Mouse (Mus musculus) E14TG2a.4 (cell line): ENCODE data around the gene Npas3.
A peak's percentile ranks its signal among the peaks of the same experiment; 100 is the strongest.

Source experiments
- H3K27me3 ChIP-seq: 2 replicates; pipeline ENCODE4 v1.6.1; 2014; ENCODE audit warnings: low read length, control low read depth; ENCODE audit not compliant: insufficient read depth
- H3K36me3 ChIP-seq: 2 replicates; pipeline ENCODE4 v1.6.1; 2014; ENCODE audit warnings: low read length, control low read depth; ENCODE audit not compliant: insufficient read depth
- H3K4me1 ChIP-seq: replicated peaks from 2 replicates; pipeline ENCODE4 v1.6.1; 2014; ENCODE audit warnings: low read depth, low read length, control low read depth
- H3K4me3 ChIP-seq: replicated peaks from 2 replicates; pipeline ENCODE4 v1.5.1; 2014; ENCODE audit warnings: mild to moderate bottlenecking, low read length
- H3K9me3 ChIP-seq: 2 replicates; pipeline ENCODE4 v1.6.1; 2014; ENCODE audit warnings: low read length, control low read depth
- CTCF ChIP-seq: conservative IDR thresholded peaks from 2 replicates; pipeline ENCODE4 v1.5.1; 2014; ENCODE audit warnings: low read length
- NANOG ChIP-seq: IDR thresholded peaks from 2 replicates; pipeline ENCODE4 v1.6.1; 2014; ENCODE audit warnings: borderline replicate concordance, low read length, mixed read lengths
- POU5F1 ChIP-seq: IDR thresholded peaks from 2 replicates; pipeline ENCODE4 v1.6.1; 2014; ENCODE audit warnings: low read length, borderline replicate concordance

Npas3 gene

DNA sequence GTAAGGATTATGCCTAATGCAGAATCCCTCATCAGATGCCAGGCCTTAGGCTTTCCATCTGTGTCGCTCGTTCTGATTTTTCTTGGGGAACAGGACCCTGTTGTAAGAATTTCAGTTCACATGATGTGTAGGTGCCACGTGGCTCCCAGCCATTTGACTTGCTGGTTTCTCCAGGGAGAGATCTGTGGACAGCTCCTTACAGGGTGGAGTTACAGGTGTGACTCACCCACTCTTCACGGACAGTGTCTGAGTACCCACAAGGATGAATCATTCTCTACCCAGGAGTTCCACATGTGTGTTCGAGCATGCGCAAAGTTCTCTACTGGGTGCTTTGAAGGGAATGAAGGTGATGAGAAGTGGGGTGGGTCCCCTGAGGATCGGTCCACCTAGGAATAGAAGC, 722.2 kb downstream of the Npas3 start:
- Histone ChIP-seq H3K36me3 (no peaks in the 10 kb centered on the region), H3K9me3 (no peaks in the 10 kb centered on the region), H3K27me3 (peaks cover 2% of the 10 kb centered on the region; the same call in 1 of the 2 replicates), H3K4me3 (no peak overlapping the region), H3K4me1 (no peaks in the 10 kb centered on the region)
- TF ChIP-seq CTCF (no peak), NANOG (no peak), POU5F1 (no peak)

DNA sequence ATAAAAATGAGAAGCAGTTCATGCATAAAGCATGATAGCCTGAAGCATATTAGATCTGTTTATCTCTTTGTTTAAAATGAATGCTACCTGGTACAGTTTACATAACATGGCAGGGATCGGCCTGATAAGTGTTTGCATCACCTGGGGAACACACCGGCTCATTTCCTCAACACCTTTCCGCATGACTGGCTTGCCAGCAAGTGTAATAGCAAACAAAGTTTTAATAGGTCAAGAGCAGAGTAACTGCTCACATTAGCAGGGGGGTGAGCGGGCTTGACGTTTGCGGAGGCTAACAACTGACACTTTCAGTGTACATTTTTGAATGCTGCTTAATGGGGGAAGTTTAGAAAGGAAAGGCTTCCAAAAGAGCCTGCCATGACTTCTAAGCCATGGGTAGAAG, 724.9 kb downstream of the Npas3 start:
- H3K9me3 ChIP-seq, result no peaks in the 10 kb centered on the region
- H3K27me3 ChIP-seq, result peaks cover 15% of the 10 kb centered on the region; the same call in 1 of the 2 replicates
- peaks cover 9% of the 10 kb centered on the region for H3K4me1 ChIP-seq
- no peak for TF ChIP-seq NANOG
- no peaks in the 10 kb centered on the region for H3K36me3 ChIP-seq
- no peak overlapping the region for H3K4me3 ChIP-seq

DNA sequence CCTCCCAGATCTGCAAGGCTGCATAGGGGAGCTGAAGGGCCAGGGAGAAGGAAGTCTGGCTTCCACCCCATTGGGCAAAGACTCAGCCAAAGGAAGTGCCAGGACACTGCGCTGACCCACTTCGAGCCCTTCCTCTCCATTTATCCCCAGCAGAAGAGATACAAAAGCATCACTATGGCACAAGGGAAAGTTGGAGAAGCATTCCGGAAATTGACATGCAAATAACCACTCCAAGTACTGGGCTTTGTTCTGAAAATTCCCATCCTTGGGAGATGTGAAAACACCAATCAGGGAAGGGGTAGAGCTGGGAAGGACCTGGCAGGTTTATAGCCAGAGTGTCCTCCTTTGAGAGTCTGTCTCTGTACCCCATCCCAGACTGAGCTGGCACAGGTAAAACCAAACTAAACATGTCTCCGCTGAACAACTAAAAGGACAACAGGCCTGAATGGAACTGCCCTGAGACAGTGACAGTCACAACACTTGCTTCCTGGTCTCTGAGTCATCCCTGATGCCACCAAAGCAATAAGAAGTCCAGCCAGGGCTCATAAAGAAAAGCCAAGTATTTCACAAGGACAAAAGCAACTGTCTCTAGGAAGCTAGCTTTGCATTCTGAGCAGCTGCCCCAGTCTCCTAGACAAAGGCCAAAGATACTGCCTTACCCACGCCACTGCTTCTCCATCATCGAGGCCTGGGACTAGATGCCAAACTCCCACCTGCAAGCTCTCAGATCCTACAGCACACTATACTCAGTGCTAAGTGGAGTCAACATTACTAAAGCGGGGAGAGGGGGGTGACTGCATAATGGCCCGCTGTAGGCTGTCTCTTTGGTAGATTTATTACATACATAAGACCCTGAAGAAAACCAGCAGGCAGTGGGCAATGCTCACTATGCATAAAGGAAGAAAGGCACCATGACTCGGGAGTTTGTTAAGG, 733.4 kb downstream of the Npas3 start:
- peaks cover 28% of the 10 kb centered on the region for H3K4me1 ChIP-seq
- no peak overlapping the region for H3K4me3 ChIP-seq
- TF ChIP-seq NANOG (peak; percentile 67; the same call in 1 of the 2 replicates), CTCF (no peak), POU5F1 (0 out of 2 replicates have a peak, but pooled peaks have one; percentile 10)
- H3K27me3 ChIP-seq, result peaks cover 12% of the 10 kb centered on the region
- no peaks in the 10 kb centered on the region for H3K9me3 ChIP-seq
- H3K36me3 ChIP-seq, result no peaks in the 10 kb centered on the region

DNA sequence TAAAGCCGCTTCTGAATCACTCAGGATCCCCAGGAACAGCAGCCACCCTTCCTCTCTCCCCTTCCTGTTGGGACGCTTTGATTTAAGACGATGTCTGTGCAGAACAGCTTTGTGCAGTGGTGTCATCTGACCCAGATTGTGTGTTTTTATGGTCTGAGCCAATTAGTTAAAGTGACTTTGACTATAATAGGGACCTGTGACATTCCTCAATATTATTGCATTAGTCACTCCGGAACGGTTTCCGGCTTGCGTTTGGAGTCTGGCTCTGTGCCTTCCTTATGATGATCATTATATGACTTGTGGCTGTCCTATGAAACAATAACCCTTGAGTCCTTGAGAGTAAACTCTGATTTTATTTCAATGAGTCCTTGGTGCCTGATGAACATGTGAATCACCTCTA, 735.5 kb downstream of the Npas3 start:
- no peak overlapping the region for H3K4me3 ChIP-seq
- H3K4me1 ChIP-seq, result peaks cover 19% of the 10 kb centered on the region
- H3K36me3 ChIP-seq, result no peaks in the 10 kb centered on the region
- no peak for TF ChIP-seq NANOG
- TF ChIP-seq CTCF, result no peak
- no peak for TF ChIP-seq POU5F1
- no peaks in the 10 kb centered on the region for H3K9me3 ChIP-seq
- H3K27me3 ChIP-seq, result peaks cover 7% of the 10 kb centered on the region

DNA sequence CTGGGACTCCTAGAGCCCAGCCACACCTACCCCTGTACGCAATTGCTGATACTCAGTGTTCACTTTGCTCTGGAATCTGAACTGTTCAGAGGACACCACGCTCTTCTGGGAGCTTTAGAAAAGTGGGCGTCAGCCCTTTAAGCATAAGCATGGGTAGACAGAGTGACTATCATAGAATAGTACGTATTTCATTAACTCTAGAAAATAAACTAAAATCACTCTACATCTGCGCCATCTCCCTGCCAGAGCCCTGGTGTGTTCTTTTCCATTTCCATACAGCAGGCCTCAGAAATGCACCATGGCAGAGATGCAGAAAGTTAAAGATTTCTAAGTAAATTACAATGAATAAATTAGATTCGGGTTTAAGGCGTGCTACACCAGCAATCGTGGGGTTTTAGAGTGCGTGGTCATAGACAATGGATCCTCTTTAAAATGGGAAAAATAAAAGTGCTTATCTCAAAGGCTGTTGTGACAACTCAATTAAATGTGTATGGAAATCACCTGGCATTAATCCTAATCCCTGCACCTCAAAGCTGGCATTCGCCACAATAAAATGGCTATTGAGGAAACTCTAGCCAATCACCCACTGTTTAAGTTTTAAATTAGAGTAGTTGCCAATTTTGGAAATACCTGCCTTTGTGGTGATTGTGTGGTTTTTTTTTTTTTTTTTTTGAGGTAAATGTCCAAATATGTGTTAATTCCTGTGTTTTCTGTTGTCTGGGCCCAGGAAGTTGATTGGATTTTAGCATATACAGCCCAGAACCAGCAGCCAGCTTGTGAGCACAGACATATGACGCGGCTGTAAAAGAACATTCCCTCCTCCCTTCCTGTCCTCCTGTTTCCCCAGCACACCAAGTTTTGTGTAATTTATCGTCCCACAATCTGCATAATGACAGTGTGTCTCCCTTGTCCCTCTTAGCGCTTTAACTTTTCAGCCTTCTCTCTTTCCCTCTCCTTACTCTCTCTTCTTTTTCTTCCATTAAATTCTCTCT, 737.7 kb downstream of the Npas3 start:
- H3K27me3 ChIP-seq, result no peaks in the 10 kb centered on the region
- no peaks in the 10 kb centered on the region for H3K9me3 ChIP-seq
- no peak for TF ChIP-seq POU5F1
- no peak for TF ChIP-seq CTCF
- no peak for TF ChIP-seq NANOG
- no peaks in the 10 kb centered on the region for H3K36me3 ChIP-seq
- H3K4me3 ChIP-seq, result no peak overlapping the region
- peaks cover 15% of the 10 kb centered on the region for H3K4me1 ChIP-seq

DNA sequence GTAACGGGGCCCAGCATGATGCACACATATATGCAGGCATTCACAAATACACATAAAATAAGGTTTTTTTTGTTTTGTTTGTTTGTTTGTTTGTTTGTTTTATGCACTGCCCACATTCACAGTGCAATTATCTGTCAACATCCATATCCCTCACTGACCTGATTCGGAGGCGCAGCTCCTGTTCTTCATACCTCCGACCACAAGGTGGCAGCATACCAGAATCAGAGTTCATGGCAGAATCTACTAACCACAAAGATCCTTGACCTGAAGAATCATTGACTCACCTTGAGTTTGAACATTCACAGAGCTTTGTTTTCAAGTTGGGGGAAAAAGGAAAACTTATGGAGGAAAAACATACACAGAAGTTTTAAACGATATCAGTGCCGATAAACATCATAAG, 743.9 kb downstream of the Npas3 start:
- Histone ChIP-seq H3K27me3 (no peaks in the 10 kb centered on the region), H3K4me1 (peaks cover 7% of the 10 kb centered on the region; the same call in 1 of the 2 replicates), H3K36me3 (no peaks in the 10 kb centered on the region), H3K9me3 (no peaks in the 10 kb centered on the region), H3K4me3 (no peak overlapping the region)
- TF ChIP-seq POU5F1 (no peak), NANOG (no peak), CTCF (peak; percentile 40)

DNA sequence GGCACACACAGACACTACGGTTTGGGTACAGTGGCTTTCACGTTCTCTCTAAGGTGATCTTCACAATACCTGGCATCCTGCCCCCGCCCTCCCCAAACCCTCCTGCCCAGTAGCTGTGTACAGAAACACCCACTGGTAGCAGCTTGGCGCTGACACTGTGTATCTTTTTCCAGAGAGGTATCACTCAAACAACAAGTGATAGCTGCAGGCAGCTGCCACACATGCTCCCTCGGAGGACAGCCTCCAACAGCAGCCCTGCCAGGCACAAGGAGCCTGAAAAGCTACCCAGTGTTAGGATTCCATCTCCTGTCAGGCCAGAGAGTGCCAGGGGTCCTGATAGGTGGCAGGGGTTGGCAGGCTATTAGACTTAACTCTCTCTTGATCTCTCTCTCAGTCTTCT, 747.2 kb downstream of the Npas3 start:
- Histone ChIP-seq H3K4me1 (peaks cover 17% of the 10 kb centered on the region), H3K27me3 (no peaks in the 10 kb centered on the region), H3K4me3 (no peak overlapping the region), H3K9me3 (no peaks in the 10 kb centered on the region), H3K36me3 (no peaks in the 10 kb centered on the region)
- TF ChIP-seq CTCF (no peak), POU5F1 (no peak), NANOG (no peak)

DNA sequence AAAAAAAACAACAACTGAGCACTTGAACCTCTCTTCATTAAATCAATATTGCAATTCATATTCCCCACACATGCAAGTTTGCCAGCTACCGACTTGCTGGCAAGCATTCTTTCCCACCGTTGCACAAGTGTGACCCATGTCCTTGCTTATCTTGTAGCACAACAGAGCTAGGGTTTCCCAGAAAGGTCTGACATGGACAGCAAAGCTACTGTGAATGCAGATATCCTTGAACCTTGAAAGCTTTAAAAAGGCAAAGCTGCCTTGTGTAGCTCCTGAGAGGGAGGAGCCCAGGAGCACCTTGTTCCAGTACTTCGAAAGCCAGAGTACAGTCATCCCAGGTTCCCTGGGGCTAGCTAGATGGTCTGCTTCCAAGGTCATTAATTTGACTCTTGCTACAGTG, 748.7 kb downstream of the Npas3 start:
- Histone ChIP-seq H3K36me3 (no peaks in the 10 kb centered on the region), H3K4me3 (no peak overlapping the region), H3K4me1 (peaks cover 17% of the 10 kb centered on the region), H3K27me3 (no peaks in the 10 kb centered on the region), H3K9me3 (no peaks in the 10 kb centered on the region)
- TF ChIP-seq NANOG, result no peak
- no peak for TF ChIP-seq POU5F1
- TF ChIP-seq CTCF, result no peak
